Mouse (Mus musculus) adrenal gland, adult 8-10 months (tissue): ENCODE results near the gene Il11ra1. TPM values are rescaled to one million over a fixed set of nuclear protein-coding genes. Genes with fewer than 3 reads are reported as not detected.
A peak's percentile ranks its signal among the peaks of the same experiment; 100 is the strongest.

Source experiments
- DNase-seq: peaks from one replicate; pipeline ENCODE4 v3.0.0; 2022
- total RNA-seq, 4 experiments: library from RNA; stranded (reverse); gene quantifications; 2 replicates each; pipeline ENCODE4 v1.2.4; 2022

Gene Il11ra1
- total RNA-seq, 4 experiments from 2014 or later, result 81.8 to 130 (median 112) TPM

- DNase-seq, result no peak
Observed at GRCm38 (mm10) chr4:41710229-41710628, 10.4 kb downstream of the Il11ra1 start.

- DNase-seq, result no peak
Observed at GRCm38 (mm10) chr4:41711705-41712375, 12.1 kb downstream of the Il11ra1 start.

DNA sequence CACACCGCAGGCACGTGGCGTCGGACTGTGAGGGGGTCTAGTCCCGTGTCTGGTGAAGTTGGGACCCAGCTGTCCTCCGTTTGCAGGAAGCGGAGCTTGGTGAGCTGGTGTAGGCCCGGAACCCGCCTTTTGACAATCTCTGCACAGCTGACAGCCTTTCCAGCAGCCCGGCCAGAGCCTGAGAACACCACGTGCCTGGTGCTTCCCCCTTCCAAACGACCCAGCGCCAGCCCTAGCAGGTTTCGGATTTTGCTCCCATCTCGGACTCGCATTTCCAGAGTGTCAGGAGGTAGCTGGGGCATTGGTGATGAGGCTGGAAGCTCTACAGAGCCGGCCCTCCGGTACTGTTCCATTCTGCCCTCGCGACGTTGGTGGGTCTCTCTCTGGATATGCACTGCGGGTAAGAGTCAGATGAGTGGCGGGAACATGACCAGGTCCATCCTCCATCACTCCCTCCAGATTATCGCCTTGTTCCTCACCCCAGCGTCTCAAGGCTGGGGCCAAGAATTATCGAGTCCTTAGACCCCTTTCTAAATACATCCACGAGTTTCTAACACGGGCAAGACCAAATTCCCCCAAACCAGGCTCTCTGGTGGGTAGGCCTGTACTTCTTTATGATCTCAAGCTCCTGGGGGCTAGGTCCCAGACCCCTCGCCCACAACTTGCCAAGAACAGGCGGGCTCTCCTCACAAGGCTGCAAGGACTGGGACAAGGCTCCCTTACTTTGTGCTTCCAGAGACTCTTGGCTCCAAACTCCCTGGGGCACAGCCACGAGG is 12.8 kb downstream of the Il11ra1 start:
- no peak for DNase-seq

DNA sequence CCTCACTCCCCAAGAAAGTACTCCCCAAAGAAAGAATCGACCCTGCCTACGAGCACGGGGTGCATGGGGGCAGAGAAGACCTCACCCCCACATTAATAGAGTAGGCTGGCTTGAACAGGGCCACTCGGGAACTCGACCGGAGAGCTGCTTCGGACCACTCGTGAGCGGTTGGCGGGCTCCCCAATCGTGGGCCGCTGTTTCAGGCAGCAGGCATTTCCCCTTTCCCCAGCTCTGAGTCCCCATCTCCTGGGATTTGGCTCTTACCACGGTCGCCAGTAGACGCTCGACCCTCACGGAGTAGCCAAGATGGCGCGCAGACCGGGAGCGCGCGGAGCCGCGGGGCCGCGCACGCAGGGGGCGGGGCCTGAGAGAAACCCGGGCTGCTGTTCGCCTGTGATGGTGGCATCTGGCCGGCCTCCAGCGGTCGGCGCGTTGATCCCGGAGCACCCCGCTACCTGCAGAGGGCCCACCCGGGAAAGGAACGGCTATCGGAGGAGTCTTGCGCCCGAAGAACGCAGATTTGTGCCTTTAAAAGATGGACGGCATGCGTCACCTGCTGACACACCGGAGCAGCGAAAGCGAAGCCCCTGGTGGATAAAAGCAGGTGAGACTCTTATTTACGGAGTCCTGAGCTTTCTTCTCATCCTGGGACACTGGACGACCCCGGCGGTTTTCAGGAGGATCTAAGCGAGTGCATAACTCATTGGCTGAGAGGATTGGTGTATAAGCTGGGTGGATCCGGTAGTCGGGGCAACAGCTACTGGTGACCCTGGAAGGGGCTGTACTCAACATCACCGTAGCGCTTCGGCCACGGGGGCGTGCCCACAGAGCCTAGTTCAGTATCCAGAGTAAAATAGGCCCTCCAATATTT is 13.6 kb downstream of the Il11ra1 start, which contains the start of gene Rpp25l:
Rpp25l (minus strand) TSS at position 338 of the 871 bp plus-strand sequence.
- peak; percentile 66 for DNase-seq

GRCm38 (mm10) chr4:41714276-41714675 is 14.5 kb downstream of the Il11ra1 start:
- no peak for DNase-seq

- no peak for DNase-seq
Observed at GRCm38 (mm10) chr4:41715082-41715481, 15.3 kb downstream of the Il11ra1 start.

DNA sequence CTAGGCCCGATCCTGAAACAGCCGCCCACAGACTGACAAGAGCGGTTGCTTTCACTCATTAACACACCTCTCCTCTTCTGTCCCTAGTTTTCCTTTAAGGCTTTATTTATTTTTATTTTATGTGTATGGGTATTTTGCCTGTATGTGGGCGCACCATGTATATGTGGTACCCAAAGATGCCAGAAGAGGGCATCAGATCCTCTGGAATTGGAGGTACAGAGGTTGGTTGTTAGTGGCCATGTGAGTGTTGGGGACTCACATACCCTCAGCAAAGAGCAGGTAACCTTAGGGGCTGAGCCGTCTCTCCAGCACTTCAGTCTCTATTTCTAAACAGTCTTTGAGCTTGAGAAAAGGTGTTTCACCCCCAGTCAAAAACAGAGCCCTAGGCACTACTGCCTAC is 15.8 kb downstream of the Il11ra1 start:
- no peak for DNase-seq

- DNase-seq, result no peak
Observed at GRCm38 (mm10) chr4:41716834-41717233, 17.0 kb downstream of the Il11ra1 start.

DNA sequence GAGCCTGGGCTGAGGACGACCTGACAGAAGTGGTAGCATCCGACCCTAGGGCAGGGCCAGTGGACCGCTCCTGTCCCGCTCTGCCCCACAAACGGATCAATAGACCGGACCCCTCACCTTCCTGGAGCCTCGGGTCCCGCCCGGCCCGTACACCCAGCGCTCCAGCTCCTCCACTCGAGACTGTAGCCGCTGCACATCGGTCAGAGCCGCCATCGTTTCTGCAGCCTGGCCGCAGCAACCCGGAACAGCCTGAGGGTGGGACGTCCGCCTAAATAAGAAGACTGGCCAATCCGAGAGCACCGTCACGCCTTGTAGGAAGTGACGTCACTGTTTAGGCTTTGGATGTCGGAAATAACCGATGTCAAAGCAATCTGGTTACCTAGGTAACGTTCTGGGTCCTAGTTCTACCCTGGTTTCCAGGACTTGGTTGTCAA is 23.1 kb downstream of the Il11ra1 start, which contains the start of gene Dctn3:
Dctn3 (minus strand) TSS at position 253 of the 434 bp plus-strand sequence.
- DNase-seq, result peak; percentile 90

- DNase-seq, result no peak
Observed at GRCm38 (mm10) chr4:41726826-41727621, 27.2 kb downstream of the Il11ra1 start.

DNA sequence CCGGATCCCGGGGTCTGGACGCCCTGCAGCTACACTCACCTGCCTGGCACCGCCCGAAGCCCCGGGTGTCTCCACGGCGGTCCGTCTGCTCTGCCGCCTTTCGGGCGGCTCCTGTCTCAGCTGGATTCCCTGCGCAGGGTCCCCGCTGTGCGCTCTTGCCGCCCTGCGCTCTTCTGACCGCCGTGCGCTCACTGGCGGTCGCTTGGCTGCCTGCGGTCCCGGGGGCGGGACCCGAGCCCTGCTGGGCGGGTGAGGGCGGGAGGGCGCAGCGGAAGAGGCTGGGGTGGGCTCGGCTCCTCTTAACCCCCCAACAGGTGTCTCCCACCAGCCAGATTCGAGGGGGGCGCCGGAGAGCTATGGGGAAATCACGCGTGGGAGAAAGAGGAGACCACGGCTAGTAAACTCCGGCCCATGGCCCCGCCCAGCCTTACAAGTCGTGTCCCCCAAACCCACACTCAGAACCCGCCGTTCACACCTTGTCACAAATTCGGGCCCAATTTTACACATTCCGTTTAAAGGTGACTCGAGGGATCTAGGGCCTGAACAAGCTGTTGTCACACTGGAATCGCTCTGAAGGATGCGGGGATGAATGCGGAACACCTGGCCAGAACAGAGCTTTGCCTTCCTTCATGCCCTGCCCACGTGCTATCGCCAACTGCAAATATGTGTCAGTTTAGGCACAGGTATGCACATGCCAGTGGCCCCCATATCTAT is 31.4 kb downstream of the Il11ra1 start, which contains the start of gene Arid3c:
Arid3c (minus strand) TSS at position 91 of the 714 bp plus-strand sequence.
- no peak for DNase-seq

GRCm38 (mm10) chr4:41737602-41738255 is 37.9 kb downstream of the Il11ra1 start:
- DNase-seq, result peak; percentile 58

DNA sequence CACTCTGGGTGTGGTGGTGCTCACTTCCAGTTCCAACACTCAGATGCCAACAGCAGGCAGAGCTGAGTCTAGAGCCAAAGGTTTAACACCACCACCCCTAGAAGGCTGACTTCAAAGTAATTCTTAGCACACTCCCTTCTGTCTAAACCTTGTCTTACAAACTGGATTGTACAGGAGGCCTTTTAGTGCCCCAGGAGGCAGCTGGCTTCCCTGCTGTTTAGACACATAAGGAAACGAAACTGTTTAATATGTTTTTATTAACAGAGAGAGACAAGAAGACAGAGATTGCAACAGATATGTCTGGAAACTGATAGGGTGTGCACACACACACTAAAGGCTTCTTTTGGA is 38.4 kb downstream of the Il11ra1 start:
- DNase-seq, result no peak

DNA sequence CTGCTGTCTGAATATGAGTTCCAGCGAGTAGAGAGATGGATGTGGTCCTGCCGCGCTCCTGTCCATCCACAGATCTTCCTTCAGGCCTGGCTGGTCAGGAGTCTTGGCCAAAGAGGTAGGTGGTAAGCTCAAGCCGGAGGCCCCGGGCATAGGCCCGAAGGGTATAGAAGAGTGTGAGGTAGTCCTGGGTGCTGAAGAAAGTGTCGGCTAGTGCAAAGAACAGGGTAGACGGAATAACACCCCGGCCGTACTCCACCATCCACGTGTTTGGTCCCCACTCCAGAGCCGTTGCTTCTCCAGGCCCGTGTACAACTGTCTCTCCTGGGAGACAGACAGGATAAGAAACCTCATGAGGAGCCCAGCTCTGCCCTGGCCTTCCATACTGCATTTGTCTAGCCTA is 39.5 kb downstream of the Il11ra1 start:
- no peak for DNase-seq

DNA sequence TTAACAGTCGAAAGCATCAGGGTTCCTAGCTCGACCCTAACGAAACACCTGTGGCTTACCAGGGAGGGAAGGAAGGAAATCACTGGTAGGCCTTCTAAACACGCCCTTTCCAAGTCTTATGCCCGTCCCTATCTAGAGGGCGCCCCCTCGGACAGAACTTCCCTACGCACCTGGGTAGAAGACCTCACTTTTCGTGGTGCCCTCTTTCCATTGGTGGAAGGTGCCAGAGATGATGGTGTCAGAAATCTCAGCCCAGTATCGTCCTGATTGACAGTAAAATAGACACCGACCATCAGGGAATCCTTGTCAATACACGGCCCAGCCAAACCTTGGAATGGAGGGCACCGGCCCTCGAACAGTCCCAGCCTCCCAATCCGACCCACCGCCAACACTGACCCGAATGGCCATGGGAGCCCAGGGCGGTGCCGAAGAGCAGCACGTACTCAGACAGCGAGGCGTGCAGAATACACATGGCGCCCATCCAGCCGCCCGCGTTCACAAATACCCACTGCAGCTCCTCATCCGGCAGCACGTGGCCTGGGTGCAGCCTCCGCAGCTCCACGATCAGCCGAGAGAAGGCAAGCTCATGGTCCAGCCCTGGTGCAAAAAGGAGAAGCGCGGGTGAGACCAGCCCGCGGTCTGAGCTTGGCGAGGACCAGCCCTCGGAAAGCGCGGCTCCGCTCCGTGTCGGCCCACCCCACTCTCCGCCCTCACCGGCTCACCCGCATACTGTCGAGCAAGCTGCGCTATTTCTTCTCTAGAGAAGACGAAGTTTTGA is 40.8 kb downstream of the Il11ra1 start:
- peak; percentile 60 for DNase-seq

DNA sequence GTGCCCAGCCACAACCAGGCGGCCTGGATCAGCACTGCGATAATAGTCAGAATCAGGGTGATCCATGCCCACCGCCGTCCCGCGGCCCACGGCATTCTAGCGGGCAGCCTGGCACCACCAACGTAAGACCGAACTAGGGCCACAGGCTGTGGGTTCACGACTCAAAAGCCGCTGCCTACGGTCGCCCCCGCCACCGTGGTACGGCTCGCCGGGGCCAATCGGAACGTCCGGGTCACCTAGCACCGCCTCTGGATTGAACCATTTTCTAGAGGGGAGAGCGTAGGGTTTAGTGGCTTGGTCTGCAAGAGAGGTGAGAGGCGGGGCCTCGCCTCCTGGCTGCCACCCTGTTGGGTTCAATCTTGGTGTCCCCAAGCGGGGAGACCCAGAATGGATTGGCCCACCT is 41.4 kb downstream of the Il11ra1 start:
- DNase-seq, result peak; percentile 93

DNA sequence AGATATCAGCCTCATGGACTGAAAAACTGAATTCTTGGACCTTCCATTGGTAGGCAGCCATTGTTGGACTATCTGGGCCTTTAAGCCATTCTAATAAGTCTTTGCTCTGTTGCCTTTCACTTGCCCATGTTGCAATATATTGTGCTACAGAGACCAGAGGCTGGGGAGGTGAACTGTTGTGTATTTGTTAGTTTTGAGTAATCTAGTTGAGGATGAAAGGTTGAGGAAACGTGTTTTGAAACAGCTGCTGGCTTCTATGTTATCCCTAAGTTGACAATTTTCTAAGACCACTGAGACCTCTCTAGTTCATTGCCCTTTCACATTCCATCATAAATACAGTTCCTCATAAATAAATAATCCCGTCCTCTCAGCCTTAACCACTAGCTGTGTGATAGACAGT is 44.3 kb downstream of the Il11ra1 start:
- no peak for DNase-seq

DNA sequence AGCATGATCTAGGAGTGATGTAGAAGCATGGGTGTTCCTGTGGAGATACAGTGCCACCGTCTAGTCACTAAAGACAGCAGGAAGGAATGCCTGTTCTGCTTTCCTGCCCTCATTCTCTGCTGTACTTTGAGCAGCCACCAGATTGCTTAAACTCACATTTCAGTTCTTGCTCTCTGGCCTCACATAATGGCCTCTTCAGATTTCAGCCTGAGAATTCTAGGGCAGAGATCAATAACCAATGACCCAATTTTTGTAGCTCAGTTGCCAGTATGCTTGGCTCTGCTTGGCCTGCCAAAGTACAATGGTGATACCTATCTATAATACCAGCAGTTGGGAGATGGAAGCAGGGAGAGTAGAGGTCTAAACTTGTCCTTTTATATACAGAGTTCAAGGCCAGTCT is 45.2 kb downstream of the Il11ra1 start:
- no peak for DNase-seq

GRCm38 (mm10) chr4:41754797-41755337 is 55.1 kb downstream of the Il11ra1 start, which contains the start of gene Galt:
Gene Galt (plus strand): TSS chr4:41755228.
- no peak for DNase-seq
